Mouse (Mus musculus) lung, postnatal 0 days (tissue): Measurements from ENCODE around the gene Olfr368.

ENCODE experiments used
- CTCF ChIP-seq: IDR thresholded peaks from 2 replicates; pipeline ENCODE4 v1.5.1; 2016; ENCODE audit warnings: antibody characterized with exemption, mild to moderate bottlenecking
- EP300 ChIP-seq: IDR thresholded peaks from 2 replicates; pipeline ENCODE4 v1.6.1; 2016; ENCODE audit warnings: antibody characterized with exemption, mild to moderate bottlenecking, control low read depth

- TF ChIP-seq CTCF = no peak
- 0 out of 2 replicates have a peak, but pooled peaks have one; percentile 16 for TF ChIP-seq EP300
Observed at GRCm38 (mm10) chr2:37351671-37352070, 25.4 kb downstream of the Olfr368 start.
